Mouse (Mus musculus) liver, embryonic 14.5 days (tissue): ENCODE data around the gene Akr1b10. TPM values are rescaled to one million over a fixed set of nuclear protein-coding genes. Genes with fewer than 3 reads are reported as not detected.

ENCODE experiments used
- ATAC-seq: fragments of 200-750 bp; cut with Nextera tagmentation; 2 replicates; pipeline ENCODE4 v1.8.0; 2017; ENCODE audit warnings: moderate number of reproducible peaks, mild to moderate bottlenecking, moderate library complexity; ENCODE audit not compliant: insufficient read depth
- DNase-seq, 3 experiments: peaks; one replicate each; pipeline ENCODE4 v3.0.0-alpha.2; 2012 to 2013; ENCODE audit warnings: low read depth in 3 of 3, low spot score in 3 of 3
- H3K27ac ChIP-seq: fragments of 300-500 bp; sonication (generic); 2 replicates; pipeline ENCODE4 v1.5.1; 2014; ENCODE audit warnings: moderate library complexity, mild to moderate bottlenecking, control low read depth, inconsistent platforms
- H3K27me3 ChIP-seq: fragments of 300-500 bp; sonication (generic); 2 replicates; pipeline ENCODE4 v1.6.1; 2014; ENCODE audit warnings: mild to moderate bottlenecking, low read length, moderate library complexity; ENCODE audit not compliant: control insufficient read depth, insufficient read depth
- H3K36me3 ChIP-seq: fragments of 300-500 bp; sonication (generic); replicated peaks from 2 replicates; pipeline ENCODE4 v1.6.1; 2014; ENCODE audit warnings: low read depth; ENCODE audit not compliant: control insufficient read depth, insufficient read depth
- H3K4me1 ChIP-seq, 2 experiments: fragments of 200-500 bp in 1 of 2; fragments of 300-500 bp in 1 of 2; sonication (generic) in 1 of 2; replicated peaks; 2 replicates each; pipeline ENCODE4 v1.6.1; 2012 to 2014; ENCODE audit warnings: antibody characterized with exemption in 1 of 2, inconsistent platforms in 1 of 2, low read length in 1 of 2; ENCODE audit not compliant: control insufficient read depth in 2 of 2, insufficient read depth in 2 of 2
- H3K4me2 ChIP-seq: fragments of 300-500 bp; sonication (generic); 2 replicates; pipeline ENCODE4 v1.6.1; 2014; ENCODE audit warnings: low read depth, mild to moderate bottlenecking, control low read depth, moderate library complexity
- H3K4me3 ChIP-seq, 2 experiments: fragments of 200-500 bp in 1 of 2; fragments of 300-500 bp in 1 of 2; sonication (generic) in 1 of 2; 2 replicates each; pipeline ENCODE4 v1.5.1; 2012 to 2014; ENCODE audit warnings: low read depth in 2 of 2, low read length in 2 of 2, mild to moderate bottlenecking in 2 of 2, control low read depth in 1 of 2, inconsistent platforms in 1 of 2, moderate library complexity in 1 of 2; ENCODE audit not compliant: insufficient read depth in 1 of 2
- H3K9ac ChIP-seq: fragments of 300-500 bp; sonication (generic); replicated peaks from 2 replicates; pipeline ENCODE4 v1.6.1; 2014; ENCODE audit warnings: mild to moderate bottlenecking, control low read depth, moderate library complexity
- H3K9me3 ChIP-seq: fragments of 300-500 bp; sonication (generic); 2 replicates; pipeline ENCODE4 v1.6.1; 2016; ENCODE audit warnings: low read length, mixed read lengths; ENCODE audit not compliant: control insufficient read depth
- CTCF ChIP-seq: IDR thresholded peaks from 2 replicates; pipeline ENCODE4 v1.5.1; 2016; ENCODE audit warnings: antibody characterized with exemption, low read depth, control low read depth
- EP300 ChIP-seq: IDR thresholded peaks from 2 replicates; pipeline ENCODE4 v1.6.1; 2016; ENCODE audit warnings: antibody characterized with exemption, low read depth
- WGBS: fragments of 180-500 bp; shearing (Covaris S2); extraction: QIAGEN DNeasy Blood & Tissue Kit; methylation state at CpG from one replicate; pipeline ENCODE4 v1.1.7; 2014; ENCODE audit not compliant: insufficient replicate concordance; 5-methylcytosine and 5-hydroxymethylcytosine counted together
- polyA plus RNA-seq, 2 experiments: library from polyadenylated mRNA; depleted of rRNA in 1 of 2; stranded (reverse) in 1 of 2; unstranded in 1 of 2; fragments of >200 nt; fragmentation: Nextera tagmentation in 1 of 2; extraction: Ambion mirVana in 1 of 2; gene quantifications; 2 replicates each; pipeline versions ENCODE4 v1.2.1 to v1.2.3; 2012 to 2014

Gene Akr1b10
- polyA plus RNA-seq, 2 experiments, result 5.0 to 5.1 TPM

GRCm38 (mm10) chr6:34383401-34383800 is 617 bp upstream of the Akr1b10 start:
- DNase-seq (no peak), ATAC-seq (no peak)
- peak overlapping the region; percentile 84 for H3K4me2 ChIP-seq
- TF ChIP-seq EP300 (no peak), CTCF (no peak)
- no peaks in the 10 kb centered on the region for H3K36me3 ChIP-seq
- H3K9me3 ChIP-seq, result no peaks in the 10 kb centered on the region
- WGBS, result 41% methylated on average over 8 of the region's 8 CpGs
- H3K9ac ChIP-seq, result no peak overlapping the region
- peaks cover 0 to 1% of the 10 kb centered on the region in 2 experiments; a peak in 1 of 4 replicates for H3K4me1 ChIP-seq
- no peaks in the 10 kb centered on the region for H3K27me3 ChIP-seq
- H3K27ac ChIP-seq, result no peak overlapping the region
- H3K4me3 ChIP-seq, result no peak overlapping the region

DNA sequence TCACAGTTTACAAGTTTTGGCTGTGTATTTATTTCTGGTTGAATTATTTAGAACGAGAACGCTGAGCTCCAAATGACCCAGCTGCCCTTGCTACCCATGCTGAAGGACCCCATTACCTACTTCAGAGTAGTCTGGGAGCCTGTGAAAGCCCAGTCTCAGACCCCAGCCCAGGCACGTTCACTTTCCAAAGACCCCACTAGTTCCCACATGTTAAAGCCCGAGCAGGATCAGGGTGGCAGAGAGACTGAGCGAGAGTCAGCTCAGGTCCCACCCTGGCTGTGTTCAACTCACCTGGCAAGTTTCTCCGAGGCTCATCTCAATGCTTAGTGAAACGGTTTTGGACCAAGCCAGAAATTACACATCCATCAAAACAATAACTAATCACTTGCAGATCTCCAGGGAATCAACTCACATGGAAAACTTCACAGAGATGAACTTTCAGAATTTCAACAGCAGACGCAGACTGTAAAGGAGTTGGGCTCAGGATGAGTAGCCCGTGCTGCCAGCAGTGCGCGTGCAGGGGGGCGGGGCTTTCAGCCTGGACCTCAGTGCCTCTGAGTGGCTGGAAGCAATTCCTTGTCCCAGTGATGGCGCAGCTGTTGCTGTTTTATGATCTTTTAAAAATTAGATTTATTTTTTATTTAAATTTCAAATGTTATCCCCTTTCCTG is 818 bp downstream of the Akr1b10 start:
- peaks cover 0 to 1% of the 10 kb centered on the region in 2 experiments; a peak in 1 of 4 replicates for H3K4me1 ChIP-seq
- no peak for DNase-seq
- ATAC-seq, result no peak
- no peaks in the 10 kb centered on the region for H3K36me3 ChIP-seq
- H3K9ac ChIP-seq, result peak overlapping the region; percentile 59
- no peak overlapping the region for H3K27ac ChIP-seq
- peak overlapping the region; percentile 84 for H3K4me2 ChIP-seq
- 3% methylated on average over 13 of the region's 13 CpGs for whole genome bisulfite sequencing
- H3K27me3 ChIP-seq, result no peaks in the 10 kb centered on the region
- no peaks in the 10 kb centered on the region for H3K9me3 ChIP-seq
- peak overlapping the region; percentile 60 to 73 for H3K4me3 ChIP-seq
- TF ChIP-seq CTCF, result no peak
- TF ChIP-seq EP300, result no peak

DNA sequence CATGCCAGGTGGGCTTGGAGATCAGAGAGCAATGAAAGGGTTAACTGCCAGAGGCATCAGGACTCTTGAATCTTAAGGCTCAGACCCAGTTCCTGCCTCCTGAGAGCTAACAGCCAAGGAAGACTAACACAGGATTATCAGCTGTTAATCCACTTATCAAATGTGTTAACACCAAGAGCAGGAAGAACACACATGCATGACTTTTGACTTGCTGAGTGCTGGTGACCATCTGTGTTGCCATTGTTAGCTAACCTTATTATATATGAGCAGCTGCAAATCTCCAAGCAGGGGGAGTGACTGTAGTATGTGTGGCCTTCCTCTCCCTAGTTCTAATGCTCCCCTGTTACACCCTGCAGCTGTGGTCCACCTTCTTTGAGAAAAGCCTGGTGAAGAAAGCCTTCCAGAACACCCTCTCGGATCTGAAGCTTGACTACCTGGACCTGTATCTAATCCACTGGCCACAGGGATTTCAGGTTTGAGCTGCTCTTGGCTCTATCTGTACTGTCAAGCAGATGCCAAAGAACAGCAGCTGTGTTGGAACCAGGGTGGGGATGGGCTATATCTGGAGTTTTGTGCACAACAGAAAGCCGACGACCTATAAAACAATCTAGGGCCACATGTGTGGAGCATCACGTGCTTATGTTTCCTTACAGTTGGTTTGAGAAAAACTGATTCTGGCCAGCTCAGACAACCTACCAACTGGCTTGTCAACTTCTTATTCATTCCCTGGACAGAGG is 4.6 kb downstream of the Akr1b10 start:
- H3K4me2 ChIP-seq, result no peak overlapping the region
- no peak overlapping the region for H3K27ac ChIP-seq
- TF ChIP-seq CTCF, result no peak
- H3K9me3 ChIP-seq, result no peaks in the 10 kb centered on the region
- H3K4me1 ChIP-seq, result peaks cover 0 to 1% of the 10 kb centered on the region in 2 experiments; a peak in 1 of 4 replicates
- H3K36me3 ChIP-seq, result no peaks in the 10 kb centered on the region
- H3K27me3 ChIP-seq, result no peaks in the 10 kb centered on the region
- WGBS, result 64% methylated on average over 4 of the region's 4 CpGs
- DNase-seq (no peak), ATAC-seq (no peak)
- H3K9ac ChIP-seq, result no peak overlapping the region
- H3K4me3 ChIP-seq, result no peak overlapping the region

DNA sequence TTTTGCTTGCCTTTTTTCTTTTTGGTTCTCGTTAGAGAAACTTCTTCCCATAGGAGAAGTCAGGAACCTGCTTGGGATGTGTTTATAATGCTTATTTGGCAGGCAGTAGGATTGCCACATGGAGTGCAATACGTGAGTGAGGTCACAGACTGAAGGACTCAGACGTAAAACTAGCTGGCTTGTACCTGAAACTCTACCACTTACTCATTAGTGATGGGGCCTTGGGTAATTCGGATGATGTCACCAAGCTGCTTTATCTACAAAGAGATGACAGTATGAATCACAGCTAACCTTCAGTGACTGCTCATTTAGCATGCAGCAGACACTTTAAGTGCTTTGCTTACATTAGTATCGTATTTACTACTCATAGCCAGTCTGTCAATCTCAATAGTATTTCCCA is 11.9 kb downstream of the Akr1b10 start:
- H3K4me2 ChIP-seq, result no peak overlapping the region
- no peak overlapping the region for H3K27ac ChIP-seq
- H3K9ac ChIP-seq, result no peak overlapping the region
- no peaks in the 10 kb centered on the region for H3K9me3 ChIP-seq
- no peaks in the 10 kb centered on the region for H3K4me1 ChIP-seq
- H3K4me3 ChIP-seq, result no peak overlapping the region
- DNase-seq (no peak), ATAC-seq (no peak)
- H3K27me3 ChIP-seq, result no peaks in the 10 kb centered on the region
- 58% methylated on average over 5 of the region's 5 CpGs for WGBS
- no peaks in the 10 kb centered on the region for H3K36me3 ChIP-seq
- TF ChIP-seq EP300 (no peak), CTCF (no peak)

DNA sequence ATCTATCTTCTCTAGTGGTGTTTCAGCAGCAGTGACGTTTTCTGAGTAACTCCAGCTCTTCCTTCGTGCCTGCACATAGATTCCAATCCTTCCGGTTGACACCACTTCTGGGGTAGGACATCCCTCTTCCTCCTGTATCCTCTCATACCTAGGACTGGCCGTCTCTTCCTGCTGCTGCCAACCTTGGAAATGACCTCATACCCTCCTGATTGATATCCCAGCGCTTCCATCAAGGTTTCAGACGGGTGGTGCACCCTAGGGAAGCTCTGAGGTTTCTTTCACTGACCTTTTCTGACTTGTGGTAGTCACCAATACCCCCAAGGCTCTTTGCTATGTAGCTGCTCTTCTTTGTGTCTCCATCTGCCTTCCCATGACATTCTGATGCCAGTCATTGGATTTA is 14.4 kb downstream of the Akr1b10 start:
- WGBS, result 70% methylated on average over 6 of the region's 6 CpGs
- Histone ChIP-seq H3K9me3 (no peaks in the 10 kb centered on the region), H3K4me1 (no peaks in the 10 kb centered on the region), H3K4me2 (no peak overlapping the region), H3K36me3 (no peaks in the 10 kb centered on the region), H3K27me3 (no peaks in the 10 kb centered on the region), H3K27ac (no peak overlapping the region), H3K9ac (no peak overlapping the region), H3K4me3 (no peak overlapping the region)
- ATAC-seq, result no peak
- no peak for DNase-seq
- no peak for TF ChIP-seq CTCF
- no peak for TF ChIP-seq EP300
